Mouse (Mus musculus) thymus, adult 2 months (tissue): ENCODE measurements around the gene Slc25a21. TPM values are rescaled to one million over a fixed set of nuclear protein-coding genes. Genes with fewer than 3 reads are reported as not detected.
A peak's percentile ranks its signal among the peaks of the same experiment; 100 is the strongest.

Experiments
- DNase-seq: peaks from one replicate; pipeline ENCODE4 v3.0.0; 2021
- H3K27ac ChIP-seq: fragments of 200-500 bp; 2 replicates; pipeline ENCODE4 v1.5.1; 2012; ENCODE audit warnings: low read length, control low read depth; ENCODE audit not compliant: control insufficient read depth, insufficient read depth
- H3K27me3 ChIP-seq: fragments of 200-500 bp; 2 replicates; pipeline ENCODE4 v1.6.1; 2012; ENCODE audit warnings: mild to moderate bottlenecking, low read length, moderate library complexity, mixed read lengths; ENCODE audit not compliant: control insufficient read depth, insufficient read depth
- H3K36me3 ChIP-seq: fragments of 200-500 bp; 2 replicates; pipeline ENCODE4 v1.6.1; 2012; ENCODE audit warnings: mild to moderate bottlenecking, low read length, moderate library complexity; ENCODE audit not compliant: control insufficient read depth, insufficient read depth
- H3K4me1 ChIP-seq: fragments of 200-500 bp; replicated peaks from 2 replicates; pipeline ENCODE4 v1.6.1; 2012; ENCODE audit warnings: low read length; ENCODE audit not compliant: control insufficient read depth, insufficient read depth
- H3K4me3 ChIP-seq: fragments of 200-500 bp; 2 replicates; pipeline ENCODE4 v1.5.1; 2012; ENCODE audit warnings: mild to moderate bottlenecking, low read length, control low read depth, moderate library complexity; ENCODE audit not compliant: control insufficient read depth, insufficient read depth
- CTCF ChIP-seq: fragments of 200-500 bp; IDR thresholded peaks from 2 replicates; pipeline ENCODE4 v1.5.1; 2012; ENCODE audit warnings: mild to moderate bottlenecking, control low read depth, low read length, moderate library complexity, borderline replicate concordance; ENCODE audit not compliant: control insufficient read depth, poor library complexity, insufficient read depth; ENCODE audit errors: extremely low read depth
- POLR2A ChIP-seq: fragments of 200-500 bp; IDR thresholded peaks from 2 replicates; pipeline ENCODE4 v1.6.1; 2012; ENCODE audit warnings: mild to moderate bottlenecking, low read length, control low read depth, moderate library complexity; ENCODE audit not compliant: control insufficient read depth, poor library complexity, insufficient read depth; ENCODE audit errors: extremely low read depth
- WGBS: fragments of 180-500 bp; shearing (Covaris S2); methylation state at CpG from one replicate; pipeline ENCODE4 v1.1.7; 2018; 5-methylcytosine and 5-hydroxymethylcytosine counted together
- polyA plus RNA-seq: library from polyadenylated mRNA; depleted of rRNA; stranded (reverse); fragments of >200 nt; gene quantifications from 2 replicates; pipeline ENCODE4 v1.2.3, GENCODE M21; 2012

The Slc25a21 gene
- polyA plus RNA-seq, 1 experiment: 0.03 TPM

DNA sequence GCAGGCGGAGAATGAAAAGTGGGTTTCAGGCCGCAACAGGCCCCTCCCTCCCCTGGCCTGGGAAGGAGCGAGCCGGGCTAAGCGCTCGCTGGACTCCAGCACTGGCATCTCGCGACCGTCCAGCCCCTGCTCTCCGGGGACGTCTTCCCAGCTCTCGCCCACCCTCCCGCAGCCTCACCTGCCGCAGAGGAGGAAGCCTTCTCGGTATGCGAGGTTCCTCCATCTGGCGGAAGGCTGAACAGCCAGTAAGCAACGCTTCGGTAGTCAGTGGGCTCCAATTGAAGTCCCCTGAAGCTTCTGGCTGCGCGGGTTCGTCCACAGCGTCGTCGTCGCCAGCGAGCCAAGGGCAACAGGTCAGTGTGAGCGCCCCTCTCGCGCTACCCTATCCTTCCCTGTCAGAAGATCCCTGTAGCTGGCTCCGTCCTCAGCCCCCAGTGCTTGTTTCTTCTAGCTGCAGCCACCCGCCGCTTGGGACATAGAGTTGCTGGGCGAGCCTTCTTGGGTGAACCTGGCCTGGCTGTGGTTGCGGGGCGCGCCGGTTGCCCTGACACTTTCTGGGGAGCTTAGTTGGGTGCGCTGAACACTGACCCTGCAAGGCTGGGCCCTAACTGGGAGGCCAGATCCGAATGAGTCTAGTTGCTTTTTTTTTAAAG, 505.7 kb downstream of the Slc25a21 start, which contains the start of gene Pax9:
Gene Pax9 (plus strand): TSS at position 341 of the 653 bp plus-strand sequence.
- no peak for DNase-seq
- Histone ChIP-seq H3K4me3 (peak within 1 kb of the TSS; percentile 20), H3K4me1 (no peaks in the 10 kb centered on the region), H3K36me3 (no peaks in the 10 kb centered on the region), H3K27me3 (peaks cover 14% of the 10 kb centered on the region), H3K27ac (no peak within 1 kb of the TSS)
- TF ChIP-seq CTCF (no peak), POLR2A (no peak)
- 5% methylated on average over 40 of the region's 40 CpGs for WGBS

DNA sequence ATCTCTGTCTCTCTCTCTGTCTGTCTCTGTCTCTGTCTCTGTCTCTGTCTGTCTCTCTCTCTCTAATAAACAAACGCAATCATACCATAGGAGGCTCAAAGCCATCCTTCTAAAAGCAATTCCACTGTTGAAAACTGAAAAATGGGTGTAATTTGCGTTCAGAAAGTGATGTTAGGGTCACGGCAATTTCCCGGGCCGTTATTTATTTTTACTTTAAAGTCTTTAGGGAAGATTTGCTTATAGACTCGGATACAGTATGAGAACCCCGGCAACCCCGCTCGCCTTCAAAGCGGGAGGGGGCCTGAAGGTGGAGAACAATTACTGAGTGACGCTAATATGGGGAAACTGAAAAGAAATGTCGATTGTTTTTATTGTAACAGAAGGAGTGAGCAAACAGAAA, 506.3 kb downstream of the Slc25a21 start:
- DNase-seq: no peak
- H3K4me1 ChIP-seq: no peaks in the 10 kb centered on the region
- peaks cover 14% of the 10 kb centered on the region for H3K27me3 ChIP-seq
- 3% methylated on average over 12 of the region's 12 CpGs for WGBS
- H3K4me3 ChIP-seq: peak overlapping the region; percentile 20; the same call in 1 of the 2 replicates
- no peak overlapping the region for H3K27ac ChIP-seq
- TF ChIP-seq POLR2A: no peak
- no peak for TF ChIP-seq CTCF
- H3K36me3 ChIP-seq: no peaks in the 10 kb centered on the region

DNA sequence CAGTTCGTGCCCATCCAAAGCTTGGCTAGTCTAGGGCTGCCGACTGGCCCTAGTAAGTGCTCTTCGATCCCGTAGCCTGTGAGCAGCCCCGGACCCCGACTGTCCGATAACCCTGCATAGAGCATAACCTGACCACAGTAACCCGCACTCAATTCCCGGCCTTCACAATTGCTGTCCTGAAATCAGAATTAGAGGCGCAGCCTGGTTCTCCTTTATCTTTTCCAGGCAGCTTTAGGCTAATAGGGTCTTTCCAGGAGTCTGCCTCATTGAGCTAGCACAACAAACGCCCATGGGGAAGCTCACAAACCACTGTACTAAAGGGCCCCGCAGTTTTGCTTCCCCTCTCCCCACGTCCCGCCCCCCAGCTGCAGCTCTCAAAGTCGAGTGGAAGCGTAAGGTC, 506.9 kb downstream of the Slc25a21 start:
- H3K27ac ChIP-seq: no peak overlapping the region
- no peak overlapping the region for H3K4me3 ChIP-seq
- WGBS: 8% methylated on average over 16 of the region's 16 CpGs
- H3K4me1 ChIP-seq: no peaks in the 10 kb centered on the region
- no peaks in the 10 kb centered on the region for H3K36me3 ChIP-seq
- no peak for TF ChIP-seq CTCF
- TF ChIP-seq POLR2A: no peak
- no peak for DNase-seq
- H3K27me3 ChIP-seq: peaks cover 11% of the 10 kb centered on the region

DNA sequence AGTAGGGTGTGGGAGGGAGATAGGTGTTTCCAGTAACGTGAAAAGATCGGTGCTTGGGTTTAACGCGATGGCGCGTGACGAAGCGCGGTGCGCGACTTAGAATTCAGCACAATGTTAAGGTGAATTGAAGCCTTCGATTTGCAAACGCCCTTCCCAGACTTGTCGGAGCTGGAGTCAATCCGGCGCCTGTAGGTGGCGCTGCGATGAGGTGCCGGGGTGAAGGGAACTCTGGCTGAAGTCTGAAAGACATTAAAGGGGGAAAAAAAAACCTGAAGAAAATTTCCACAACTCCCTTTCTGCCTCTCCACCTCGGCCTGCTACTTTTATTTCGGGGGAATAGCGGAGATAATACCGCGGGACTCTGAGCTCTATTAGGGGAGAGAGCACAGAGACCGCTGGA, 507.5 kb downstream of the Slc25a21 start:
- no peak for DNase-seq
- Histone ChIP-seq H3K4me1 (no peaks in the 10 kb centered on the region), H3K4me3 (no peak overlapping the region), H3K27me3 (peaks cover 11% of the 10 kb centered on the region), H3K36me3 (no peaks in the 10 kb centered on the region), H3K27ac (no peak overlapping the region)
- 8% methylated on average over 25 of the region's 25 CpGs for WGBS
- TF ChIP-seq CTCF: no peak
- no peak for TF ChIP-seq POLR2A

DNA sequence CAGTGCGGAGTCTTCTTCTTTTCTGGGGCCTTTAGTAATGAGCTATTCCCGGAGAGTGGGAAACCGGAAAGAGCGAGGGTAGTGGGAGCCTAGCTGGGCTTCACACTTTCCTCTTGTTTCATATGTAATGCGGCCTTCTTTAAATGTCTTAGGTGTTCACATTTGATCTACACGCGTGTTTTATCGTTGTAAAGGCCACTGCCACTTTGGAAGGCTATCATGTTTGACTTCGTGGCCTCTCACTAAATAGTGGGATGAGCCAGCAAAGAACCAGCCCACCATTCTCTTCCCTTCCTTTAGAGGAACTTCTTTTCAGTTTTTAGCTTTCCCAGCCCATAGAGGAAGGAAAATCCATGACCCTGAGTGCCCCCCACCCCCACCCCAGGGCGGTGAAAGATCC, 507.9 kb downstream of the Slc25a21 start:
- Histone ChIP-seq H3K27me3 (peaks cover 11% of the 10 kb centered on the region), H3K4me1 (no peaks in the 10 kb centered on the region)
- TF ChIP-seq CTCF: no peak
- no peak for TF ChIP-seq POLR2A

DNA sequence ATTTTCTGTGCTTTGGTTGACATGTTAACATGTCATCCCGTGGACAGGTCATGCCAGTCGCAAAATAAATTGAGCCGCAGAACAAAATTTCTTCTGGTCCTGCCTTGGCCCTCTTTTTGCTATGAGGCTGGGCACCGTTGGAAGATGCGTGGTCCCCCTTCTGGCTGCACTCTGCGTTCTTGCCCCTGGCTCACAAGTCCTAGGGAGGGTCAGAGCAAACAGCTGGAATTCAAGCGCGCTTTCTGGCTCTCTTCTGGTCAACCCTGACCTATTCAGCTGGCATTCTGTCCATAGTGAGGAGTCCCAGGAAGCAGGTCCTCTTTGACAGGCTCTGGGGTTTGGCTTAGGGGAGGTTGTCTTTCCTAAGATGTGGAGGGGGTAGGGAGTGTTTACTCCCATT, 508.4 kb downstream of the Slc25a21 start:
- H3K4me1 ChIP-seq: no peaks in the 10 kb centered on the region
- DNase-seq: no peak
- peaks cover 11% of the 10 kb centered on the region for H3K27me3 ChIP-seq
- no peak overlapping the region for H3K4me3 ChIP-seq
- TF ChIP-seq CTCF: no peak
- TF ChIP-seq POLR2A: no peak
- WGBS: 10% methylated on average over 8 of the region's 8 CpGs
- no peak overlapping the region for H3K27ac ChIP-seq
- no peaks in the 10 kb centered on the region for H3K36me3 ChIP-seq

More for the DNA sequence above, 507.9 kb downstream of the Slc25a21 start:
- Histone ChIP-seq H3K4me3 (no peak overlapping the region), H3K36me3 (no peaks in the 10 kb centered on the region), H3K27ac (no peak overlapping the region)
- 8% methylated on average over 10 of the region's 10 CpGs for WGBS
- no peak for DNase-seq
